Mouse (Mus musculus) intestine, embryonic 15.5 days (tissue): ENCODE measurements around the gene Ecsit. TPM values are rescaled to one million over a fixed set of nuclear protein-coding genes. Genes with fewer than 3 reads are reported as not detected.

Experiments
- ATAC-seq: fragments of 200-750 bp; cut with Nextera tagmentation; 2 replicates; pipeline ENCODE4 v1.8.0; 2017; ENCODE audit warnings: moderate TSS enrichment, moderate library complexity
- H3K27ac ChIP-seq: fragments of 300-500 bp; sonication (generic); 2 replicates; pipeline ENCODE4 v1.5.1; 2015; ENCODE audit warnings: mild to moderate bottlenecking, inconsistent platforms
- H3K27me3 ChIP-seq: fragments of 300-500 bp; sonication (generic); replicated peaks from 2 replicates; pipeline ENCODE4 v1.6.1; 2015; ENCODE audit warnings: inconsistent platforms
- H3K36me3 ChIP-seq: fragments of 300-500 bp; sonication (generic); 2 replicates; pipeline ENCODE4 v1.6.1; 2015; ENCODE audit warnings: inconsistent platforms
- H3K4me1 ChIP-seq: fragments of 300-500 bp; sonication (generic); replicated peaks from 2 replicates; pipeline ENCODE4 v1.6.1; 2015; ENCODE audit warnings: inconsistent platforms
- H3K4me2 ChIP-seq: fragments of 300-500 bp; sonication (generic); replicated peaks from 2 replicates; pipeline ENCODE4 v1.6.1; 2015; ENCODE audit warnings: mild to moderate bottlenecking, inconsistent platforms
- H3K4me3 ChIP-seq: fragments of 300-500 bp; sonication (generic); replicated peaks from 2 replicates; pipeline ENCODE4 v1.5.1; 2015; ENCODE audit warnings: inconsistent platforms
- H3K9ac ChIP-seq: fragments of 300-500 bp; sonication (generic); 2 replicates; pipeline ENCODE4 v1.6.1; 2015; ENCODE audit warnings: inconsistent platforms
- H3K9me3 ChIP-seq: fragments of 300-500 bp; sonication (generic); 2 replicates; pipeline ENCODE4 v1.6.1; 2016; ENCODE audit warnings: inconsistent platforms
- WGBS: fragments of 180-500 bp; shearing (Covaris S2); methylation state at CpG from one replicate; pipeline ENCODE4 v1.1.7; 2015; 5-methylcytosine and 5-hydroxymethylcytosine counted together
- polyA plus RNA-seq: library from polyadenylated mRNA; unstranded; fragments of >200 nt; fragmentation: Nextera tagmentation; extraction: Ambion mirVana; gene quantifications from 2 replicates; pipeline ENCODE4 v1.2.1, GENCODE M21; 2015

Gene Ecsit
- polyA plus RNA-seq, 1 experiment from 2014 or later, result 44.4 TPM

- Histone ChIP-seq H3K27me3 (no peaks in the 10 kb centered on the region), H3K4me2 (peak within 1 kb of the TSS; percentile 86), H3K4me3 (peak within 1 kb of the TSS; percentile 86), H3K9ac (peak within 1 kb of the TSS; percentile 86), H3K27ac (peak within 1 kb of the TSS; percentile 68), H3K36me3 (peaks cover 11% of the 10 kb centered on the region), H3K9me3 (no peaks in the 10 kb centered on the region), H3K4me1 (peaks cover 12% of the 10 kb centered on the region)
- under 1% methylated on average over 52 of the region's 52 CpGs for WGBS
- ATAC-seq, result peak; percentile 97
These were observed 31.6 kb upstream of the Ecsit start, which contains the start of gene Elof1 for GRCm38 (mm10) chr9:22116740-22117426. Gene Elof1, minus strand, starts transcription at chr9:22117172.

GRCm38 (mm10) chr9:22116086-22116485 lies 30.8 kb upstream of the Ecsit start:
- no peak overlapping the region for H3K27ac ChIP-seq
- H3K9ac ChIP-seq, result peak overlapping the region; percentile 86
- H3K4me1 ChIP-seq, result peaks cover 12% of the 10 kb centered on the region
- peaks cover 11% of the 10 kb centered on the region for H3K36me3 ChIP-seq
- peak overlapping the region; percentile 86 for H3K4me3 ChIP-seq
- H3K4me2 ChIP-seq, result peak overlapping the region; percentile 86
- no peaks in the 10 kb centered on the region for H3K27me3 ChIP-seq
- no peaks in the 10 kb centered on the region for H3K9me3 ChIP-seq
- no peak for ATAC-seq
- 20% methylated on average over 15 of the region's 15 CpGs for WGBS

- peak overlapping the region; percentile 86 for H3K4me3 ChIP-seq
- 0 out of 2 replicates have a peak overlapping the region, but pooled peaks have one; percentile 86 for H3K9ac ChIP-seq
- peaks cover 12% of the 10 kb centered on the region for H3K4me1 ChIP-seq
- H3K27me3 ChIP-seq, result no peaks in the 10 kb centered on the region
- ATAC-seq, result no peak
- peak overlapping the region; percentile 86 for H3K4me2 ChIP-seq
- no peaks in the 10 kb centered on the region for H3K9me3 ChIP-seq
- peaks cover 11% of the 10 kb centered on the region for H3K36me3 ChIP-seq
- no peak overlapping the region for H3K27ac ChIP-seq
- WGBS, result 91% methylated on average over 4 of the region's 4 CpGs
These were observed 30.4 kb upstream of the Ecsit start for GRCm38 (mm10) chr9:22115635-22116034.

- Histone ChIP-seq H3K4me2 (no peak overlapping the region), H3K9me3 (no peaks in the 10 kb centered on the region), H3K4me1 (no peaks in the 10 kb centered on the region), H3K4me3 (no peak overlapping the region), H3K36me3 (peaks cover 17% of the 10 kb centered on the region), H3K27me3 (no peaks in the 10 kb centered on the region), H3K9ac (no peak overlapping the region), H3K27ac (no peak overlapping the region)
- ATAC-seq, result no peak
- 89% methylated on average over 9 of the region's 9 CpGs for WGBS
These were observed 23.0 kb upstream of the Ecsit start for GRCm38 (mm10) chr9:22108194-22108593.

GRCm38 (mm10) chr9:22099922-22100321 lies 14.7 kb upstream of the Ecsit start:
- no peaks in the 10 kb centered on the region for H3K9me3 ChIP-seq
- 0 out of 2 replicates have a peak overlapping the region, but pooled peaks have one; percentile 17 for H3K9ac ChIP-seq
- H3K27me3 ChIP-seq, result peaks cover 24% of the 10 kb centered on the region
- peak; percentile 67 for ATAC-seq
- H3K4me2 ChIP-seq, result peak overlapping the region; percentile 36
- H3K27ac ChIP-seq, result peak overlapping the region; percentile 64
- 1% methylated on average over 18 of the region's 18 CpGs for WGBS
- no peaks in the 10 kb centered on the region for H3K36me3 ChIP-seq
- peaks cover 13% of the 10 kb centered on the region for H3K4me1 ChIP-seq
- H3K4me3 ChIP-seq, result peak overlapping the region; percentile 22

- peak within 1 kb of the TSS; percentile 22 for H3K4me3 ChIP-seq
- peak within 1 kb of the TSS; percentile 36 for H3K4me2 ChIP-seq
- WGBS, result 4% methylated on average over 14 of the region's 14 CpGs
- peak within 1 kb of the TSS; percentile 64 for H3K27ac ChIP-seq
- peak within 1 kb of the TSS; percentile 17; the same call in 1 of the 2 replicates for H3K9ac ChIP-seq
- peak; percentile 52; the same call in 1 of the 2 replicates for ATAC-seq
- H3K4me1 ChIP-seq, result peaks cover 13% of the 10 kb centered on the region
- no peaks in the 10 kb centered on the region for H3K36me3 ChIP-seq
- no peaks in the 10 kb centered on the region for H3K9me3 ChIP-seq
- H3K27me3 ChIP-seq, result peaks cover 24% of the 10 kb centered on the region
These were observed 13.9 kb upstream of the Ecsit start, which contains the start of gene Cnn1 for GRCm38 (mm10) chr9:22098993-22099696. Gene Cnn1, plus strand, starts transcription at chr9:22099216.

- Histone ChIP-seq H3K4me1 (peaks cover 13% of the 10 kb centered on the region), H3K4me2 (peak overlapping the region; percentile 77), H3K9me3 (no peaks in the 10 kb centered on the region), H3K36me3 (no peaks in the 10 kb centered on the region), H3K27me3 (peaks cover 23% of the 10 kb centered on the region), H3K27ac (no peak overlapping the region), H3K4me3 (peak overlapping the region; percentile 33), H3K9ac (peak overlapping the region; percentile 43)
- under 1% methylated on average over 24 of the region's 24 CpGs for WGBS
- ATAC-seq, result peak; percentile 85
These were observed 10.6 kb upstream of the Ecsit start for GRCm38 (mm10) chr9:22095854-22096307.

- Histone ChIP-seq H3K27ac (no peak overlapping the region), H3K9ac (no peak overlapping the region), H3K36me3 (no peaks in the 10 kb centered on the region), H3K4me1 (peaks cover 4% of the 10 kb centered on the region), H3K27me3 (no peaks in the 10 kb centered on the region), H3K4me3 (no peak overlapping the region), H3K9me3 (no peaks in the 10 kb centered on the region), H3K4me2 (no peak overlapping the region)
- 84% methylated on average over 6 of the region's 6 CpGs for WGBS
- ATAC-seq, result no peak
These were observed 7.5 kb upstream of the Ecsit start for GRCm38 (mm10) chr9:22092746-22093145.

GRCm38 (mm10) chr9:22089986-22090385 lies 4.7 kb upstream of the Ecsit start:
- no peak overlapping the region for H3K4me2 ChIP-seq
- WGBS, result 78% methylated on average over 7 of the region's 7 CpGs
- ATAC-seq, result no peak
- H3K4me1 ChIP-seq, result peaks cover 6% of the 10 kb centered on the region
- H3K36me3 ChIP-seq, result no peaks in the 10 kb centered on the region
- H3K9ac ChIP-seq, result no peak overlapping the region
- H3K4me3 ChIP-seq, result no peak overlapping the region
- no peaks in the 10 kb centered on the region for H3K27me3 ChIP-seq
- no peak overlapping the region for H3K27ac ChIP-seq
- H3K9me3 ChIP-seq, result no peaks in the 10 kb centered on the region

- H3K9ac ChIP-seq, result no peak overlapping the region
- H3K9me3 ChIP-seq, result no peaks in the 10 kb centered on the region
- no peak overlapping the region for H3K27ac ChIP-seq
- ATAC-seq, result no peak
- no peak overlapping the region for H3K4me3 ChIP-seq
- no peak overlapping the region for H3K4me2 ChIP-seq
- H3K36me3 ChIP-seq, result no peaks in the 10 kb centered on the region
- 95% methylated on average over 7 of the region's 7 CpGs for WGBS
- peaks cover 8% of the 10 kb centered on the region for H3K4me1 ChIP-seq
- H3K27me3 ChIP-seq, result no peaks in the 10 kb centered on the region
These were observed 4.0 kb upstream of the Ecsit start for GRCm38 (mm10) chr9:22089281-22089680.

- 87% methylated on average over 2 of the region's 2 CpGs for WGBS
- no peak overlapping the region for H3K27ac ChIP-seq
These were observed 1.9 kb upstream of the Ecsit start for GRCm38 (mm10) chr9:22087034-22087618.

GRCm38 (mm10) chr9:22086012-22086411 lies 774 bp upstream of the Ecsit start:
- Histone ChIP-seq H3K4me2 (peak overlapping the region; percentile 75), H3K9ac (peak overlapping the region; percentile 68), H3K36me3 (no peaks in the 10 kb centered on the region), H3K4me3 (peak overlapping the region; percentile 71), H3K9me3 (no peaks in the 10 kb centered on the region), H3K27ac (peak overlapping the region; percentile 83), H3K4me1 (peaks cover 8% of the 10 kb centered on the region), H3K27me3 (no peaks in the 10 kb centered on the region)
- WGBS, result 42% methylated on average over 6 of the region's 6 CpGs
- ATAC-seq, result no peak

More at GRCm38 (mm10) chr9:22087034-22087618, 1.9 kb upstream of the Ecsit start:
- H3K4me3 ChIP-seq, result no peak overlapping the region
- no peaks in the 10 kb centered on the region for H3K9me3 ChIP-seq
- no peak overlapping the region for H3K4me2 ChIP-seq
- ATAC-seq, result no peak
- H3K36me3 ChIP-seq, result no peaks in the 10 kb centered on the region
- no peaks in the 10 kb centered on the region for H3K27me3 ChIP-seq
- no peak overlapping the region for H3K9ac ChIP-seq
- peaks cover 8% of the 10 kb centered on the region for H3K4me1 ChIP-seq
